11 mouse cellular contexts compared by ENCODE assay signal in genomic region chr10:83080930-83081329, GRCm38 (mm10).
DNase-seq lines count a peak whose midpoint lies in the region; ATAC-seq lines count a peak whose summit lies in the region.
"Had no signal": no experiment of that assay in that cellular context is flagged by ENCODE, and none has a peak within 500 bp of the region (broad histone marks: within the 10 kb centered on the region; RNA-seq: fewer than 3 reads in every experiment).

No protein-coding gene starts in this region.

- H3K4me3 ChIP-seq in heart, embryonic 10.5 days = no peak overlapping the region
- H3K4me3 ChIP-seq in midbrain, embryonic 12.5 days = no peak overlapping the region
- H3K4me3 ChIP-seq: limb, embryonic 15.5 days had no signal

- no peaks in the 10 kb centered on the region for H3K36me3 ChIP-seq in heart, embryonic 10.5 days
- no peaks in the 10 kb centered on the region for H3K36me3 ChIP-seq in midbrain, embryonic 12.5 days
- H3K36me3 ChIP-seq: limb, embryonic 15.5 days had no signal

- no peak for DNase-seq in heart, embryonic 10.5 days (ENCODE audit: low spot score)
- no peak for DNase-seq in heart, adult 9 months (ENCODE audit: low spot score in 2 of 2)
- peak; percentile 19 for DNase-seq in right cerebral cortex, postnatal 14 days
- DNase-seq in right cerebral cortex, postnatal 4 days = no peak
- DNase-seq in thymus, postnatal 4 days = peak; percentile 51
- DNase-seq in lung, postnatal 14 days = no peak
- DNase-seq: heart, postnatal 14 days had no signal

- no peaks in the 10 kb centered on the region for H3K9me3 ChIP-seq in heart, embryonic 10.5 days
- no peaks in the 10 kb centered on the region for H3K9me3 ChIP-seq in midbrain, embryonic 12.5 days
- H3K9me3 ChIP-seq: limb, embryonic 15.5 days; megakaryocyte, embryonic 14.5 days had no signal

- H3K9ac ChIP-seq in midbrain, embryonic 12.5 days (replicated peaks) = no peak overlapping the region
- H3K9ac ChIP-seq: limb, embryonic 15.5 days had no signal

- peak overlapping the region; percentile 78; the same call in 1 of the 2 replicates for H3K27ac ChIP-seq in heart, embryonic 10.5 days
- no peak overlapping the region for H3K27ac ChIP-seq in midbrain, embryonic 12.5 days (replicated peaks)
- H3K27ac ChIP-seq: limb, embryonic 15.5 days had no signal

- H3K27me3 ChIP-seq in heart, embryonic 10.5 days (ENCODE audit: insufficient read depth, poor library complexity, severe bottlenecking) = peaks cover 15% of the 10 kb centered on the region
- peaks cover 4% of the 10 kb centered on the region; the same call in 1 of the 2 replicates for H3K27me3 ChIP-seq in midbrain, embryonic 12.5 days
- H3K27me3 ChIP-seq: limb, embryonic 15.5 days; megakaryocyte, embryonic 14.5 days had no signal

- no peak overlapping the region for H3K4me2 ChIP-seq in midbrain, embryonic 12.5 days (replicated peaks)
- H3K4me2 ChIP-seq: limb, embryonic 15.5 days had no signal

- H3K4me1 ChIP-seq in heart, embryonic 10.5 days = peaks cover 72% of the 10 kb centered on the region
- H3K4me1 ChIP-seq in midbrain, embryonic 12.5 days = peaks cover 32% of the 10 kb centered on the region

- 0 out of 2 replicates have a peak, but pooled peaks have one; percentile 23 for ATAC-seq in midbrain, embryonic 12.5 days (ENCODE audit: low FRiP score, low read depth)
- ATAC-seq in inflammation-experienced regulatory T-cells, adult 6 months = no peak

- WGBS in heart, embryonic 10.5 days = 49% methylated on average over 10 of the region's 10 CpGs
- 36% methylated on average over 10 of the region's 10 CpGs for WGBS in midbrain, embryonic 12.5 days

Comparison
In these comparisons a context has a peak if more than half of its experiments do, and no peak if none do; other contexts are left out.
1. DNase-seq: peak in right cerebral cortex, postnatal 14 days (single experiment) and thymus, postnatal 4 days (single experiment); none in heart, embryonic 10.5 days (single experiment), heart, adult 9 months (0 of 2), right cerebral cortex, postnatal 4 days (single experiment) and lung, postnatal 14 days (single experiment).